Mouse (Mus musculus) bone marrow, adult 2 months (tissue): ENCODE data around the gene Zfp385a. TPM values are rescaled to one million over a fixed set of nuclear protein-coding genes. Genes with fewer than 3 reads are reported as not detected.
A peak's percentile ranks its signal among the peaks of the same experiment; 100 is the strongest.

ENCODE experiments used
- H3K27ac ChIP-seq: fragments of 200-500 bp; 2 replicates; pipeline ENCODE4 v1.5.1; 2012; ENCODE audit warnings: low read depth, mild to moderate bottlenecking, control low read depth, inconsistent platforms, low read length; ENCODE audit not compliant: control insufficient read depth, poor library complexity, insufficient read depth
- H3K4me1 ChIP-seq: fragments of 200-500 bp; 2 replicates; pipeline ENCODE4 v1.6.1; 2011; ENCODE audit warnings: low read length; ENCODE audit not compliant: control insufficient read depth, insufficient read depth
- H3K4me3 ChIP-seq: fragments of 200-500 bp; replicated peaks from 2 replicates; pipeline ENCODE3; 2011; ENCODE audit warnings: mild to moderate bottlenecking, low read depth, low read length, control low read depth; ENCODE audit not compliant: control insufficient read depth
- CTCF ChIP-seq: fragments of 200-500 bp; IDR thresholded peaks from 2 replicates; pipeline ENCODE4 v1.5.1; 2011; ENCODE audit warnings: low read length, control low read depth; ENCODE audit not compliant: control insufficient read depth, insufficient read depth
- POLR2A ChIP-seq: fragments of 200-500 bp; IDR thresholded peaks from 2 replicates; pipeline ENCODE4 v1.6.1; 2011; ENCODE audit warnings: low read depth, mild to moderate bottlenecking, control low read depth, low read length, borderline replicate concordance; ENCODE audit not compliant: control insufficient read depth
- WGBS: fragments of 180-500 bp; shearing (Covaris S2); methylation state at CpG from one replicate; pipeline ENCODE4 v1.1.7; 2018; 5-methylcytosine and 5-hydroxymethylcytosine counted together
- polyA plus RNA-seq: library from polyadenylated mRNA; stranded (reverse); fragments of >200 nt; gene quantifications from 2 replicates; pipeline ENCODE4 v1.2.4, GENCODE M21; 2011; ENCODE audit warnings: low replicate concordance; ENCODE audit not compliant: missing spikeins, insufficient read depth, insufficient read length

Zfp385a gene
- polyA plus RNA-seq, 1 experiment, result 12.7 TPM

- TF ChIP-seq CTCF, result peak; percentile 45
- TF ChIP-seq POLR2A, result no peak
- 80% methylated on average over 1 of the region's 1 CpGs for WGBS
- no peak overlapping the region for H3K27ac ChIP-seq
- no peak overlapping the region for H3K4me3 ChIP-seq
- no peaks in the 10 kb centered on the region; the same call in 1 of the 2 replicates for H3K4me1 ChIP-seq
These were observed 18.8 kb downstream of the Zfp385a start for GRCm38 (mm10) chr15:103321076-103321475.

GRCm38 (mm10) chr15:103318201-103318816 is 21.6 kb downstream of the Zfp385a start:
- Histone ChIP-seq H3K4me3 (no peak overlapping the region), H3K27ac (no peak overlapping the region), H3K4me1 (no peaks in the 10 kb centered on the region; the same call in 1 of the 2 replicates)
- TF ChIP-seq POLR2A (no peak), CTCF (no peak)
- WGBS, result 83% methylated on average over 3 of the region's 3 CpGs

DNA sequence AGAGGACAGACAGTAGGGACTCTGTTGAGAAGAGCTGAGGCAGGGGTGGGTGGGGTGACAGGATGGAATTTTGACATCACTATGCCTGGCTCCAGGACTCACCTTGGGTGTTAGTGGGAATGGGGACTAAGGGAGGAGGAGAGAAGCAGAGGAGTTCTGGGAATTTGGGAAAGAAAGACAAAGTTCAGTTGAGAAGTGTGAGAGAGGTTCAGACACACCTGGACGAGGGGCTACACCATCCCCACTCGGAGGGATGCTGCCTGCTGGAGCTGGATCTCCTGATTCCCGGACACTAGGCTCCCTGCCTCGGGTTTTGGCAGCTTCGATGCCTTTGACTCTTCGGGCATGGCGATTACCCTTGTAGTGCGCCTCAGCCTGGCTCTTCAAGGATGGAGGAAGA is 22.2 kb downstream of the Zfp385a start:
- TF ChIP-seq POLR2A (no peak), CTCF (no peak)
- Histone ChIP-seq H3K4me1 (no peaks in the 10 kb centered on the region; the same call in 1 of the 2 replicates), H3K27ac (no peak overlapping the region), H3K4me3 (no peak overlapping the region)
- 89% methylated on average over 8 of the region's 8 CpGs for WGBS

GRCm38 (mm10) chr15:103317120-103317519 is 22.8 kb downstream of the Zfp385a start:
- no peak for TF ChIP-seq POLR2A
- H3K4me1 ChIP-seq, result no peaks in the 10 kb centered on the region; the same call in 1 of the 2 replicates
- H3K27ac ChIP-seq, result no peak overlapping the region
- no peak overlapping the region for H3K4me3 ChIP-seq

GRCm38 (mm10) chr15:103315979-103316776 is 23.7 kb downstream of the Zfp385a start:
- Histone ChIP-seq H3K27ac (no peak overlapping the region), H3K4me1 (no peaks in the 10 kb centered on the region; the same call in 1 of the 2 replicates)
- WGBS, result 64% methylated on average over 10 of the region's 10 CpGs

GRCm38 (mm10) chr15:103315011-103315502 is 24.8 kb downstream of the Zfp385a start:
- no peak overlapping the region for H3K4me3 ChIP-seq
- 64% methylated on average over 18 of the region's 18 CpGs for WGBS
- TF ChIP-seq POLR2A, result no peak
- TF ChIP-seq CTCF, result peak; percentile 64; the same call in 1 of the 2 replicates
- no peaks in the 10 kb centered on the region; the same call in 1 of the 2 replicates for H3K4me1 ChIP-seq
- no peak overlapping the region for H3K27ac ChIP-seq

More at GRCm38 (mm10) chr15:103315979-103316776, 23.7 kb downstream of the Zfp385a start:
- TF ChIP-seq POLR2A, result no peak
- no peak for TF ChIP-seq CTCF
- no peak overlapping the region for H3K4me3 ChIP-seq

GRCm38 (mm10) chr15:103314181-103314580 is 25.7 kb downstream of the Zfp385a start:
- H3K4me1 ChIP-seq, result peaks cover 3% of the 10 kb centered on the region
- no peak overlapping the region for H3K27ac ChIP-seq
- TF ChIP-seq POLR2A (no peak), CTCF (no peak)
- 89% methylated on average over 22 of the region's 22 CpGs for WGBS
- no peak overlapping the region for H3K4me3 ChIP-seq

GRCm38 (mm10) chr15:103313495-103314095 is 26.3 kb downstream of the Zfp385a start:
- TF ChIP-seq CTCF (no peak), POLR2A (no peak)
- WGBS, result 37% methylated on average over 18 of the region's 18 CpGs
- Histone ChIP-seq H3K27ac (no peak overlapping the region), H3K4me1 (peaks cover 3% of the 10 kb centered on the region), H3K4me3 (no peak overlapping the region)
